Mouse (Mus musculus): ENCODE measurements around the gene Tmem35b. TPM values are rescaled to one million over a fixed set of nuclear protein-coding genes. Genes with fewer than 3 reads are reported as not detected.
"Not testable (repeated sequence)": the region's sequence is repeated elsewhere in the genome, so short reads cannot be mapped to it uniquely, and the experiment has no call there.

The Tmem35b gene
- 17.2 and 18.3 TPM in 2 replicates for polyA plus RNA-seq (2015; fragmentation: Nextera tagmentation; extraction: Ambion mirVana)

DNA sequence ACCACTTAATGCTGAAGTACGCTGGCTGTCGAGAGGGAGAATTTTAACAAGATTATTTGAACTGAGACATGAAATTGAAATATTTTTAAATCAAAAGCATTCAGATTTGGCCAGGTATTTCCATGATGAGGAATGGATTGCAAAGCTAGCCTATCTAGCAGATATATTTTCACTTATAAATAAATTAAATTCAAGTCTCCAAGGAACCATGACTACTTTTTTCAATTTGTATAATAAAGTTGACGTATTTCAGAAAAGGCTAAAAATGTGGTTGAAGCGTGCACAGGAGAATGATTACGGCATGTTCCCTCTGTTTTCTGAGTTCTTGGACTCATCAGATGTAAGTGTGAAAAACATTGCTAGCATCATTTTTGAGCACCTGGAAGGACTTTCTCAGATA is at the start of gene Tmem35b:
Tmem35b (plus strand) TSS at position 301 of the 400 bp plus-strand sequence.
- Histone ChIP-seq H3K9me3 (no peaks in the 10 kb centered on the region), H3K27me3 (replicated peaks) (no peaks in the 10 kb centered on the region), H3K4me3 (no peak within 1 kb of the TSS), H3K4me1 (peaks cover 7% of the 10 kb centered on the region), H3K4me2 (no peak within 1 kb of the TSS), H3K9ac (no peak within 1 kb of the TSS), H3K36me3 (replicated peaks) (peaks cover 2% of the 10 kb centered on the region; the same call in 1 of the 2 replicates), H3K27ac (no peak within 1 kb of the TSS)
- no peak for ATAC-seq (replicated peaks)
- WGBS = 96% methylated on average over 5 of the region's 5 CpGs

DNA sequence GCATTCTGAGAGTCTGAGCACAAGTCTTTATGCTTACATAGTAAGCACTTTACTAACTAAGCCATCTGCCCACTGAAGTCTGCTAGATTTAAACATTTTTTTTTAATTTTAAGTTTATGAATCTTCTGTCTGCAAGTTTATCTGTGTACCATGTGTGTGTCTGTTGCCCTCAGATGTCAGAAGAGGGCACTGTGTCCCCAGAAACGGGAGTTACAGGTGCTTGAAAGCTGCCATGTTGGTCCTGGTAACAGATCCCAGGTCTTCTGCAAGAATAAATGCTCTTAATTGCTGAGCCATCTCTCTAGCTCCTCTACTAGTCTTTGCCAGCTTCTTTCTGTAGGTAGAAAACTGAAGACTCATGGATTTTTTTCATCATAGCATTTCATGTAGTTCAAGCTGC is 48.6 kb upstream of the Tmem35b start:
- no peak overlapping the region for H3K9ac ChIP-seq
- no peaks in the 10 kb centered on the region for H3K36me3 ChIP-seq (replicated peaks)
- H3K4me2 ChIP-seq = no peak overlapping the region
- 62% methylated on average over 1 of the region's 1 CpGs for WGBS
- peaks cover 20% of the 10 kb centered on the region for H3K4me1 ChIP-seq
- no peak overlapping the region for H3K27ac ChIP-seq
- ATAC-seq (replicated peaks) = no peak
- H3K9me3 ChIP-seq = no peaks in the 10 kb centered on the region
- H3K27me3 ChIP-seq (replicated peaks) = no peaks in the 10 kb centered on the region
- H3K4me3 ChIP-seq = no peak overlapping the region

DNA sequence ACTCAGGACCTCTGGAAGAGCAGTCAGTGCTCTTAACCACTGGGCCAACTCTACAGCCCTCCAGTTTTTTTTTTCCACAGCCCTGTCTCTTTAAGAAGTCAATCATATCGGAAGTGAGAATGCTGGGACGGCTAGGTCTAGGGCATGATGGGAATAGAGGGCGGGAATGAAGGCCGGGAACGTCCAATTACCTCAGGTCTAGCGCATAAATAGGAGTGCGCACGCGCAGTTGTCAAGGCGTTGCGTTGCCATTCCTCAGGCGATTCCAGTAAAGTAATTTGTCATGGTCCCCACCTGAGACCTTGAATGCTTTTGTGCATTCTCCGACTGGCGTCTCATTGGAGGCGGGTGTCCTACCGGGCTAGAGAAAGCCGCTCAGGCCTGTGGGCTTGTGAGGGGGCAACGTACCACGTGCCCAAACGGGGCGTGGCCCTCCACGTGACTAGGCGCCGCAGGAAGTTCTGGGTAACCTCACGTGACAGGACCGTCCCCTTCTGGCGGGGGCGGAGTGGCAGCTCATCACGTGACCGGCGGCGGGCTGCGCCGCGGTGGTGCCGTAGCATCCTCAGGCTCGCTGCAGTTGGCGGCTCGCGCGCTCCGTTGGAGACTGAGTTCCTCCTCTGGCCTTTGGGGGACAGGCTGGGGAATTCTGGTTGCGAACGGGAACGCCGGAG is 46.5 kb upstream of the Tmem35b start, which contains the start of gene Zmym6:
Zmym6 (plus strand) TSS at position 509 of the 674 bp plus-strand sequence.
- Histone ChIP-seq H3K4me2 (peak within 1 kb of the TSS; percentile 68), H3K27ac (peak within 1 kb of the TSS; percentile 95), H3K27me3 (replicated peaks) (no peaks in the 10 kb centered on the region), H3K9ac (peak within 1 kb of the TSS; percentile 66), H3K4me3 (peak within 1 kb of the TSS; percentile 56), H3K36me3 (replicated peaks) (no peaks in the 10 kb centered on the region), H3K4me1 (peaks cover 30% of the 10 kb centered on the region), H3K9me3 (no peaks in the 10 kb centered on the region)
- under 1% methylated on average over 46 of the region's 46 CpGs for WGBS
- ATAC-seq (replicated peaks) = peak; percentile 99

DNA sequence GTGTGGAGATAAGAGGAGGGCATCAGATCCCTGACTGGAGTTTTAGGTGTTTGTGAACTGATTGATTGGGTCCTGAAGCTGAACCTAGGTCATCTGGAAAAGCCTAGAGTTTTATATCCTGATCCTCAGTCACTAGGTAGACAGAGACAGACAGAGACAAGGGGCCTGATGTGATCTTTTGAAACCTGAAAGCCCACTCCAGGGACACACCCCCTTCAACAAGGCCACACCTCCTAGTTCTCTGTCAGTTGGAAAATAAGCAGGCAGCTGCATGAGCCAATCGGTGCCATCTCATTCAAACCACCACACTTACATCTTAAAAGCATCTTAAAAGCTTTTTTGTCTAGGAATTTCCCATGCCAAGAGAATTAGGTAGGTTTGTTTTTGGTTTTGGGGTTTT is 42.7 kb upstream of the Tmem35b start:
- Histone ChIP-seq H3K9me3 (no peaks in the 10 kb centered on the region), H3K4me2 (no peak overlapping the region), H3K9ac (no peak overlapping the region), H3K27me3 (replicated peaks) (no peaks in the 10 kb centered on the region), H3K36me3 (replicated peaks) (no peaks in the 10 kb centered on the region), H3K4me1 (peaks cover 30% of the 10 kb centered on the region), H3K27ac (no peak overlapping the region), H3K4me3 (no peak overlapping the region)
- no peak for ATAC-seq (replicated peaks)
- 62% methylated on average over 1 of the region's 1 CpGs for WGBS

DNA sequence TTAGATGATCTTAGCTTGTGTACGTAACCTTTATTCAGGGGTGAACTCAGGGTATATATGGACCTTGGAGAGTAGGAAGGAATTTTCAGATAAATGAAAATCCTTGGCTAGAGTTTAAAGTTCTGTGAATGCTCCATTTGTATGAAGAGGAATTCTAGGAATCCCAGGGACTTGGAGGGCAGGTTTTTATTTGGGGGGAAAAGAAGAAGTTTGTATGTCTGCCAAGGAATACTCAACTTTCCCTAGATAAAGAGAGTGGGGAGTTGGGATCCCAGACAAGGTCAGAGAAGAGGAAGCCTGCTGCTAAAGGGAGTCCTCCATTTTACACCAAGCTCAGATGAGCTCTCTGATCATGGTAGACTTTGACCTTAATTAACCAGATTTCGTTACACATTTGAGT is 40.4 kb upstream of the Tmem35b start:
- Histone ChIP-seq H3K9ac (no peak overlapping the region), H3K27ac (no peak overlapping the region), H3K36me3 (replicated peaks) (no peaks in the 10 kb centered on the region), H3K4me1 (peaks cover 25% of the 10 kb centered on the region), H3K4me2 (no peak overlapping the region), H3K9me3 (no peaks in the 10 kb centered on the region), H3K27me3 (replicated peaks) (no peaks in the 10 kb centered on the region), H3K4me3 (no peak overlapping the region)
- WGBS = 96% methylated on average over 2 of the region's 2 CpGs
- no peak for ATAC-seq (replicated peaks)

DNA sequence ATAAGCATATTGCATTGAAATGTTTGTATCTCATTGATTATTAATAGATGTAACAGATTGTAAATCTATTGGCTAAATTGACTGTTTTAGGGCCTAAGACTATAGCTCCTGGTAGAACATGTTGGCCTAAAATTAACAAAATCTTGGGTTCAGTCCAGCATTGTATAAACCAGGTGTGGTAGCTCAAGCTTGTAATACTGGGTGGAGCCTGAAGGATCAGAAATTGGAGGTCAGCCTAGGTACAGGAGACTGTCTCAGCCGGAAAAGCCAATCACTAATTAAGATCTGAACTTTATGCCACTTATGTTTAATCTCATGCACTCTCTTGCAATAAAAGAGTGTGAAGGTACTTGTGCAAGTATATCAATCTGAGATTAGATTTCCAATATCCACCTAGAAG is 37.7 kb upstream of the Tmem35b start:
- 81% methylated on average over 1 of the region's 1 CpGs for WGBS
- no peaks in the 10 kb centered on the region for H3K27me3 ChIP-seq (replicated peaks)
- H3K4me2 ChIP-seq = no peak overlapping the region
- H3K36me3 ChIP-seq (replicated peaks) = peaks cover 11% of the 10 kb centered on the region; the same call in 1 of the 2 replicates
- H3K27ac ChIP-seq = no peak overlapping the region
- no peak overlapping the region for H3K9ac ChIP-seq
- ATAC-seq (replicated peaks) = no peak
- no peaks in the 10 kb centered on the region for H3K9me3 ChIP-seq
- no peak overlapping the region for H3K4me3 ChIP-seq
- H3K4me1 ChIP-seq = 0 out of 2 replicates have a peak, but pooled peaks cover 3% of the 10 kb centered on the region

DNA sequence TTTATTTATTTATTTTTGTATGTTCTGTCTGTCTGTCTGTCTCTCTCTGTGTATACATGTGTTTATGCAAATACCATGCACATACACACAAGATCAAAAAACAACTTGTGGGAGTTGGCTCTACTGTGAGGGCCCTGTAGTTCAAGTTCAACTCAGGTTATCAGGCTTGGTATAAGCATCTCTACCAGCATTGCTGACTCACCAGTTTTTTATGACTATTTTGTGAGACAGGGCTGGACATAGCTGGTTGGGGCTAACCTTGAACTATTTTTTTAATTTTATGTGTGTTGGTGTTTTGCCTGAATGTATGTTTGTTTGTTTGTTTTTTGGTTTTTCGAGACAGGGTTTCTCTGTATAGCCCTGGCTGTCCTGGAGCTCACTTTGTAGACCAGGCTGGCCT is 32.3 kb upstream of the Tmem35b start:
- no peaks in the 10 kb centered on the region for H3K4me1 ChIP-seq
- no peak overlapping the region for H3K27ac ChIP-seq
- no peak overlapping the region for H3K4me2 ChIP-seq
- no peaks in the 10 kb centered on the region for H3K9me3 ChIP-seq
- WGBS = 93% methylated on average over 1 of the region's 1 CpGs
- no peak overlapping the region for H3K4me3 ChIP-seq
- peaks cover 18% of the 10 kb centered on the region; the same call in 1 of the 2 replicates for H3K36me3 ChIP-seq (replicated peaks)
- H3K27me3 ChIP-seq (replicated peaks) = no peaks in the 10 kb centered on the region
- ATAC-seq (replicated peaks) = no peak
- no peak overlapping the region for H3K9ac ChIP-seq

DNA sequence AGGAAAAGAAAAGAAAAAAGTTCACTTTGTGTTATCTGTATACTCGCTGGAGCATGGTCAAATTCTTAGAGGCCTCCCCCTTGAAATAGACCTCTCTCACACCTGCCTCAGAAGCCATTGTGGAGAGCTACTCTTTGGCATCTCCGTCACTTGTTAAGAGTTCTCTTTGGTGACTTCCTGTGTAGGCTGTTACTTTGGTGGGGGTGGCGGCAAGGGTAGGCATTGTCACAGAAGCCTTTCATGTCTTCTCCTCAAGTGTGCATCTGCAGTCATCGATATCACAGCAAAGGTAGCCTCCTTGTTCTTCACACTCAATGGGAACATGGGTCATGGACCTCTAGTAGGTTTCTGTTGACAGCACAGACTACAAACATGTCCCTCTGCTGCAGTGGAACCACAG is 28.4 kb upstream of the Tmem35b start:
- Histone ChIP-seq H3K4me1 (no peaks in the 10 kb centered on the region), H3K4me3 (no peak overlapping the region), H3K9ac (no peak overlapping the region), H3K27me3 (replicated peaks) (no peaks in the 10 kb centered on the region), H3K4me2 (no peak overlapping the region), H3K27ac (no peak overlapping the region), H3K9me3 (no peaks in the 10 kb centered on the region), H3K36me3 (replicated peaks) (peaks cover 10% of the 10 kb centered on the region; the same call in 1 of the 2 replicates)
- WGBS = 88% methylated on average over 4 of the region's 4 CpGs
- ATAC-seq (replicated peaks) = no peak

DNA sequence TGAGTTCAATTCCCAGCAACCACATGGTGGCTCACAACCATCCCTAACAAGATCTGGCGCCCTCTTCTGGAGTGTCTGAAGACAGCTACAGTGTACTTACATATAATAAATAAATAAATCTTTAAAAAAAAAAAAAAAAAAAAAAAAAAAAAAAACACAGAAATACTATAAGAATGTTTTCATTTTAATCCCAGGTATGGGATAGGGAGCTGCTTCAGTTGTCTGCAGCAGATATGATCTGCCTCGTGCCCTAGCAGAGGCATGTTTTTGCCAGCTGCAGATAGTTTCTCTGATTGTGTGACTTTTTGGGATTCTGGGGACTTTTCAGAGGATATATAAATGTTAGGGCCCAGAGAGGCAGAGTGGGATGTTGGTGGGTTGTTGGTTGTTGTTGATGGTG is 23.9 kb upstream of the Tmem35b start:
- H3K36me3 ChIP-seq (replicated peaks) = 0 out of 2 replicates have a peak, but pooled peaks cover 13% of the 10 kb centered on the region
- not testable (repeated sequence) for H3K4me1 ChIP-seq; H3K9me3 ChIP-seq; H3K4me3 ChIP-seq; H3K9ac ChIP-seq; H3K4me2 ChIP-seq; ATAC-seq (replicated peaks); H3K27me3 ChIP-seq (replicated peaks); H3K27ac ChIP-seq
- 97% methylated on average over 1 of the region's 2 CpGs for WGBS

DNA sequence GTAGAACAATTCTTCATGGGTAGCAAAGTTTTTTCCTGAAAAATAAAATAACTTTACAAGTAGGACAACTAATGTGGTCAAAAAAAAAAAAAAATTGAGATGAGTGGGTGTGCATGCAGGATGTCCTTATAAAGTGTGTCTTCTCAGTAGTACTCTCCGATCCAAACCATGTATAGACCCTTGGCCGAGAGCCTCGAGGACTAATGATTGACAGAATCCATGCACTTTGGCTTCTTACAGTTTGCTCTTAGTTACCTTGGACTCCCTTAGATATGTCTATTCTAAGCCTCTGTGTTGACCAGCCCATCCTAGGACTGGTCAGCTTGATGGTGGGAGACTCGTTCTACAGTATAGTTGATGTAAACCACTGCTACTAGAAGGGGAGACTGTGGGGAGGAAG is 15.9 kb upstream of the Tmem35b start:
- 96% methylated on average over 4 of the region's 4 CpGs for WGBS
- H3K27ac ChIP-seq = no peak overlapping the region
- H3K4me2 ChIP-seq = no peak overlapping the region
- no peaks in the 10 kb centered on the region for H3K27me3 ChIP-seq (replicated peaks)
- no peak overlapping the region for H3K9ac ChIP-seq
- H3K4me1 ChIP-seq = no peaks in the 10 kb centered on the region
- peaks cover 29% of the 10 kb centered on the region for H3K36me3 ChIP-seq (replicated peaks)
- H3K9me3 ChIP-seq = peaks cover 4% of the 10 kb centered on the region; the same call in 1 of the 2 replicates
- H3K4me3 ChIP-seq = no peak overlapping the region
- ATAC-seq (replicated peaks) = no peak

DNA sequence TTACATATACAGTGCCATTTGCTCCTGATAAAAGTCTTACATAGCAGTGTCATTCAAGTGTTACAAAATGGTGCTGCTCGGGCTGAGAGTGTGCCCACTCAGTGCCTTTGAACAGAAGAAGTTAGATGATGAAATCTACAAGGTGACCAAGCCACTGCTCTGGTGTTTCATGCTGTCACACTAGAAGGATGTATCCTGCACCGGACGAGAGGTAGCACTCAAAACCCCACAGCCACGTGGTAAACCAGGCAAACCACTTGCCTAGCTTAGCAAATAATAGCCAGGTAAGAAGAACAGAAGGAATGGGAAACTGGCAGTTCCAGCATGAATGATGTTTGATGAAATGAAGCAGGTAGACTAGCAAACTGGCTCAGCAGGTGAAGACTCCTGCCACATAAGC is 12.9 kb upstream of the Tmem35b start:
- WGBS = 78% methylated on average over 4 of the region's 4 CpGs
- Histone ChIP-seq H3K27me3 (replicated peaks) (no peaks in the 10 kb centered on the region), H3K9me3 (peaks cover 4% of the 10 kb centered on the region; the same call in 1 of the 2 replicates), H3K9ac (no peak overlapping the region), H3K36me3 (replicated peaks) (peaks cover 27% of the 10 kb centered on the region), H3K4me1 (no peaks in the 10 kb centered on the region), H3K4me2 (no peak overlapping the region), H3K27ac (no peak overlapping the region), H3K4me3 (no peak overlapping the region)
- no peak for ATAC-seq (replicated peaks)

DNA sequence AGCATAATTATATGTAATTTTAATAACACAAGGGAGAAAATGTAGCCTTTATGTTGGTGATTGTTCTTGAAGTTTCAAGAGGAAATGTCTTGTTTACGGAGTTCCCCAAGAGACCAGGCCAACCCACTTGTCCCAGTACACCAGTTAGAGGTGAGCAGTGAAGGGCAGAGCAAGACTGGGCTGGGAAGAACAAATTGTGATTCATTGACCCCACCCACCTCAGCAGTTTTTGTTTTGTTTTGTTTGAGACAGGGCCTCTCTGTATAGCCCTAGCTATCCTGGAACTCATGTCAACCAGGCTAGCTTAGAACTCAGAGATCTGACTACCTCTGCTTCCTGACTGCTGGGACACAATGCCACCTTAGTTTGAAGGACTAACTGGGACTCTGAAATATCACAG is 840 bp downstream of the Tmem35b start:
- 88% methylated on average over 1 of the region's 1 CpGs for WGBS
- H3K27me3 ChIP-seq (replicated peaks) = no peaks in the 10 kb centered on the region
- no peak overlapping the region for H3K4me3 ChIP-seq
- peaks cover 2% of the 10 kb centered on the region; the same call in 1 of the 2 replicates for H3K36me3 ChIP-seq (replicated peaks)
- no peak overlapping the region for H3K9ac ChIP-seq
- H3K27ac ChIP-seq = no peak overlapping the region
- peaks cover 7% of the 10 kb centered on the region for H3K4me1 ChIP-seq
- H3K4me2 ChIP-seq = no peak overlapping the region
- no peak for ATAC-seq (replicated peaks)
- no peaks in the 10 kb centered on the region for H3K9me3 ChIP-seq

All from midbrain, embryonic 15.5 days (tissue).